8 mouse cellular contexts compared by ENCODE assay signal in genomic region chr6:34862791-34863403, GRCm38 (mm10). TPM values are rescaled to one million over a fixed set of nuclear protein-coding genes. Genes with fewer than 3 reads are reported as not detected.
DNase-seq lines count a peak whose midpoint lies in the region; ATAC-seq and TF ChIP-seq lines count a peak whose summit lies in the region.

Gene Tmem140, plus strand, starts transcription at chr6:34863146.

- WGBS in embryonic facial prominence, embryonic 14.5 days = 26% methylated on average over 11 of the region's 11 CpGs
- WGBS in liver, embryonic 14.5 days (ENCODE audit: insufficient replicate concordance) = 19% methylated on average over 11 of the region's 11 CpGs
- under 1% methylated on average over 11 of the region's 11 CpGs for WGBS in spleen, adult 2 months
- 73% methylated on average over 11 of the region's 11 CpGs for WGBS in forebrain, postnatal 0 days

- no peaks in the 10 kb centered on the region for H3K36me3 ChIP-seq in embryonic facial prominence, embryonic 14.5 days (ENCODE audit: control insufficient read depth, insufficient read depth, low read length)
- no peaks in the 10 kb centered on the region for H3K36me3 ChIP-seq in liver, embryonic 14.5 days (replicated peaks; ENCODE audit: control insufficient read depth, insufficient read depth, low read depth)
- H3K36me3 ChIP-seq in spleen, adult 2 months (ENCODE audit: control insufficient read depth, insufficient read depth, low read length) = no peaks in the 10 kb centered on the region
- H3K36me3 ChIP-seq in forebrain, postnatal 0 days (ENCODE audit: insufficient read depth) = no peaks in the 10 kb centered on the region

- H3K9me3 ChIP-seq in embryonic facial prominence, embryonic 14.5 days (ENCODE audit: control insufficient read depth, low read length) = no peaks in the 10 kb centered on the region
- no peaks in the 10 kb centered on the region for H3K9me3 ChIP-seq in liver, embryonic 14.5 days (ENCODE audit: control insufficient read depth, low read length)
- H3K9me3 ChIP-seq in forebrain, postnatal 0 days (ENCODE audit: low read length) = no peaks in the 10 kb centered on the region

- no peak for DNase-seq in left cerebral cortex, adult 2 months (ENCODE audit: extremely low spot score in 1 of 2, low spot score in 2 of 2)
- DNase-seq in left cerebral cortex, adult 18-20 months (ENCODE audit: low spot score in 2 of 2) = no peak
- DNase-seq in embryonic facial prominence, embryonic 14.5 days (ENCODE audit: low spot score) = no peak
- peak; percentile 42 for DNase-seq in heart, postnatal 25 days (ENCODE audit: low spot score)
- DNase-seq in liver, embryonic 14.5 days (ENCODE audit: low read depth in 3 of 3, low spot score in 3 of 3) = no peak
- DNase-seq in spleen, adult 2 months (ENCODE audit: low read depth in 1 of 2, low spot score in 2 of 2) = peak in 1 of 2 experiments; percentile 71
- no peak for DNase-seq in retina, postnatal 1 day
- DNase-seq in forebrain, postnatal 0 days = no peak

- peaks cover 12% of the 10 kb centered on the region; the same call in 1 of the 2 replicates for H3K4me1 ChIP-seq in embryonic facial prominence, embryonic 14.5 days (ENCODE audit: control insufficient read depth, insufficient read depth, low read length)
- peaks cover 13 to 33% of the 10 kb centered on the region in 2 experiments for H3K4me1 ChIP-seq in liver, embryonic 14.5 days (replicated peaks; ENCODE audit: control insufficient read depth in 2 of 2, insufficient read depth in 2 of 2, low read length in 1 of 2)
- peaks cover 19% of the 10 kb centered on the region; the same call in 1 of the 2 replicates for H3K4me1 ChIP-seq in spleen, adult 2 months (ENCODE audit: control insufficient read depth, insufficient read depth, insufficient read length)
- H3K4me1 ChIP-seq in forebrain, postnatal 0 days (ENCODE audit: insufficient read depth) = no peaks in the 10 kb centered on the region

- intact Hi-C loops in left cerebral cortex, adult 2 months (cut with DNase I) = no loop called here
- intact Hi-C loops in heart, postnatal 25 days (cut with DNase I) = loop anchor here (1.0 to 5.0 kb wide), 2 partner anchors 14 to 81 kb away; partner anchors contain the start of gene Agbl3

- peak; percentile 71 for TF ChIP-seq POLR2A in spleen, adult 2 months (IDR thresholded peaks at IDR 0.05; ENCODE audit: low read depth, low read length)

- ATAC-seq in embryonic facial prominence, embryonic 14.5 days (ENCODE audit: low read depth) = no peak; the same call in 1 of the 2 replicates
- peak; percentile 50; the same call in 1 of the 2 replicates for ATAC-seq in liver, embryonic 14.5 days (ENCODE audit: insufficient read depth)
- ATAC-seq in forebrain, postnatal 0 days = no peak

- peak within 1 kb of the TSS; percentile 32 for H3K4me3 ChIP-seq in left cerebral cortex, adult 2 months
- peak within 1 kb of the TSS; percentile 2; the same call in 1 of the 2 replicates for H3K4me3 ChIP-seq in embryonic facial prominence, embryonic 14.5 days (ENCODE audit: low read depth, low read length)
- H3K4me3 ChIP-seq in liver, embryonic 14.5 days (ENCODE audit: insufficient read depth in 1 of 2, low read depth in 2 of 2, low read length in 2 of 2) = peak within 1 kb of the TSS; percentile 48 to 66
- H3K4me3 ChIP-seq in spleen, adult 2 months (ENCODE audit: extremely low read depth, insufficient read depth, insufficient read length) = peak within 1 kb of the TSS; percentile 87
- no peak within 1 kb of the TSS for H3K4me3 ChIP-seq in forebrain, postnatal 0 days (ENCODE audit: low read depth, low read length)

- H3K27ac ChIP-seq in left cerebral cortex, adult 2 months = peak within 1 kb of the TSS; percentile 85
- no peak within 1 kb of the TSS for H3K27ac ChIP-seq in embryonic facial prominence, embryonic 14.5 days (replicated peaks; ENCODE audit: low read depth, low read length)
- H3K27ac ChIP-seq in liver, embryonic 14.5 days = peak within 1 kb of the TSS; percentile 60
- H3K27ac ChIP-seq in spleen, adult 2 months (ENCODE audit: insufficient read depth, low read length) = peak within 1 kb of the TSS; percentile 90
- H3K27ac ChIP-seq in forebrain, postnatal 0 days (ENCODE audit: low read depth, low read length) = no peak within 1 kb of the TSS

- no peak for TF ChIP-seq EP300 in liver, embryonic 14.5 days (IDR thresholded peaks at IDR 0.05; ENCODE audit: low read depth)

- peak within 1 kb of the TSS; percentile 41 for H3K4me2 ChIP-seq in embryonic facial prominence, embryonic 14.5 days (ENCODE audit: low read depth, low read length)
- peak within 1 kb of the TSS; percentile 73 for H3K4me2 ChIP-seq in liver, embryonic 14.5 days (ENCODE audit: low read depth)
- H3K4me2 ChIP-seq in forebrain, postnatal 0 days (ENCODE audit: low read depth) = no peak within 1 kb of the TSS

- no peaks in the 10 kb centered on the region for H3K27me3 ChIP-seq in embryonic facial prominence, embryonic 14.5 days (replicated peaks; ENCODE audit: control insufficient read depth, insufficient read depth, low read length)
- no peaks in the 10 kb centered on the region for H3K27me3 ChIP-seq in liver, embryonic 14.5 days (ENCODE audit: control insufficient read depth, insufficient read depth, low read length)
- H3K27me3 ChIP-seq in spleen, adult 2 months (ENCODE audit: control insufficient read depth, insufficient read depth, low read length) = no peaks in the 10 kb centered on the region
- H3K27me3 ChIP-seq in forebrain, postnatal 0 days (ENCODE audit: insufficient read depth, low read length) = no peaks in the 10 kb centered on the region

- TF ChIP-seq CTCF in left cerebral cortex, adult 2 months (IDR thresholded peaks at IDR 0.05) = no peak
- no peak for TF ChIP-seq CTCF in liver, embryonic 14.5 days (IDR thresholded peaks at IDR 0.05; ENCODE audit: low read depth)
- TF ChIP-seq CTCF in spleen, adult 2 months (IDR thresholded peaks at IDR 0.05; ENCODE audit: extremely low read depth, insufficient read depth, insufficient read length, insufficient replicate concordance) = no peak
- no peak for TF ChIP-seq CTCF in forebrain, postnatal 0 days (IDR thresholded peaks at IDR 0.05; ENCODE audit: low read depth)

- H3K9ac ChIP-seq in embryonic facial prominence, embryonic 14.5 days (ENCODE audit: low read depth, low read length) = 0 out of 2 replicates have a peak within 1 kb of the TSS, but pooled peaks have one; percentile 21
- H3K9ac ChIP-seq in liver, embryonic 14.5 days (replicated peaks) = peak within 1 kb of the TSS; percentile 56
- no peak within 1 kb of the TSS for H3K9ac ChIP-seq in forebrain, postnatal 0 days

RNA-seq across cellular contexts. Expression of gene Tmem140, which starts in this region (rescaled TPM):
- 1 to 10 TPM; 3.1 TPM for total RNA-seq in left cerebral cortex, adult 2 months (2021)
- 1 to 10 TPM; 3.5 to 4.6 TPM for total RNA-seq in left cerebral cortex, adult 18-20 months (2021)
- 2.4 TPM in 2 replicates for polyA plus RNA-seq in embryonic facial prominence, embryonic 14.5 days (2014; fragmentation: Nextera tagmentation; extraction: Ambion mirVana)
- 10 to 100 TPM; 20.0 to 25.3 TPM for total RNA-seq in heart, postnatal 25 days (2021)
- 1.6 and 1.7 TPM in 2 replicates for polyA plus RNA-seq in liver, embryonic 14.5 days (2012; rRNA removed)
- 2.6 and 2.9 TPM in 2 replicates for polyA plus RNA-seq in liver, embryonic 14.5 days (2014; fragmentation: Nextera tagmentation; extraction: Ambion mirVana)
- 15.0 and 17.4 TPM in 2 replicates for polyA plus RNA-seq in spleen, adult 2 months (2012; rRNA removed)
- total RNA-seq in forebrain, postnatal 0 days (2014; rRNA removed) = 1.6 and 7.3 TPM in 2 replicates
- 0.45 and 0.48 TPM in 2 replicates for polyA plus RNA-seq in forebrain, postnatal 0 days (2015; fragmentation: Nextera tagmentation; extraction: Ambion mirVana)

Comparison
In these comparisons a context has a peak if more than half of its experiments do, and no peak if none do; other contexts are left out.
1. H3K27ac ChIP-seq: peak in left cerebral cortex, adult 2 months (single experiment), liver, embryonic 14.5 days (single experiment) and spleen, adult 2 months (single experiment); none in embryonic facial prominence, embryonic 14.5 days (single experiment) and forebrain, postnatal 0 days (single experiment).